Mouse (Mus musculus) small intestine, adult 2 months (tissue): Measurements from ENCODE around the gene Zfp553. TPM values are rescaled to one million over a fixed set of nuclear protein-coding genes. Genes with fewer than 3 reads are reported as not detected.

Source experiments
- H3K27ac ChIP-seq: fragments of 200-500 bp; 2 replicates; pipeline ENCODE4 v1.5.1; 2012; ENCODE audit warnings: low read depth, low read length, control low read depth, inconsistent platforms; ENCODE audit not compliant: insufficient read depth
- H3K27me3 ChIP-seq: fragments of 200-500 bp; 2 replicates; pipeline ENCODE4 v1.6.1; 2012; ENCODE audit warnings: mild to moderate bottlenecking, moderate library complexity, low read length, inconsistent platforms; ENCODE audit not compliant: control insufficient read depth, insufficient read depth
- H3K36me3 ChIP-seq: fragments of 200-500 bp; 2 replicates; pipeline ENCODE4 v1.6.1; 2012; ENCODE audit warnings: mild to moderate bottlenecking, low read length, control low read depth, inconsistent platforms; ENCODE audit not compliant: control insufficient read depth, insufficient read depth
- H3K4me1 ChIP-seq: fragments of 200-500 bp; 2 replicates; pipeline ENCODE4 v1.6.1; 2012; ENCODE audit warnings: low read length, inconsistent platforms, mixed read lengths; ENCODE audit not compliant: control insufficient read depth, insufficient read depth, insufficient read length
- H3K4me3 ChIP-seq: fragments of 200-500 bp; 2 replicates; pipeline ENCODE4 v1.5.1; 2012; ENCODE audit warnings: low read depth, mild to moderate bottlenecking, control low read depth, inconsistent platforms, low read length, moderate library complexity
- CTCF ChIP-seq: fragments of 200-500 bp; IDR thresholded peaks from 2 replicates; pipeline ENCODE4 v1.5.1; 2012; ENCODE audit warnings: low read depth, mild to moderate bottlenecking, control low read depth, inconsistent platforms, low read length, moderate library complexity, mixed read lengths; ENCODE audit not compliant: insufficient replicate concordance, insufficient read length; ENCODE audit errors: extremely low read depth
- POLR2A ChIP-seq: fragments of 200-500 bp; IDR thresholded peaks from 2 replicates; pipeline ENCODE4 v1.6.1; 2012; ENCODE audit warnings: low read depth, mild to moderate bottlenecking, control low read depth, inconsistent platforms, low read length, moderate library complexity
- WGBS: fragments of 180-500 bp; shearing (Covaris S2); methylation state at CpG from one replicate; pipeline ENCODE4 v1.1.7; 2018; 5-methylcytosine and 5-hydroxymethylcytosine counted together
- polyA plus RNA-seq: library from polyadenylated mRNA; depleted of rRNA; stranded (reverse); fragments of >200 nt; gene quantifications from 2 replicates; pipeline ENCODE4 v1.2.3, GENCODE M21; 2012

The Zfp553 gene
- polyA plus RNA-seq, 1 experiment = 8.1 TPM

DNA sequence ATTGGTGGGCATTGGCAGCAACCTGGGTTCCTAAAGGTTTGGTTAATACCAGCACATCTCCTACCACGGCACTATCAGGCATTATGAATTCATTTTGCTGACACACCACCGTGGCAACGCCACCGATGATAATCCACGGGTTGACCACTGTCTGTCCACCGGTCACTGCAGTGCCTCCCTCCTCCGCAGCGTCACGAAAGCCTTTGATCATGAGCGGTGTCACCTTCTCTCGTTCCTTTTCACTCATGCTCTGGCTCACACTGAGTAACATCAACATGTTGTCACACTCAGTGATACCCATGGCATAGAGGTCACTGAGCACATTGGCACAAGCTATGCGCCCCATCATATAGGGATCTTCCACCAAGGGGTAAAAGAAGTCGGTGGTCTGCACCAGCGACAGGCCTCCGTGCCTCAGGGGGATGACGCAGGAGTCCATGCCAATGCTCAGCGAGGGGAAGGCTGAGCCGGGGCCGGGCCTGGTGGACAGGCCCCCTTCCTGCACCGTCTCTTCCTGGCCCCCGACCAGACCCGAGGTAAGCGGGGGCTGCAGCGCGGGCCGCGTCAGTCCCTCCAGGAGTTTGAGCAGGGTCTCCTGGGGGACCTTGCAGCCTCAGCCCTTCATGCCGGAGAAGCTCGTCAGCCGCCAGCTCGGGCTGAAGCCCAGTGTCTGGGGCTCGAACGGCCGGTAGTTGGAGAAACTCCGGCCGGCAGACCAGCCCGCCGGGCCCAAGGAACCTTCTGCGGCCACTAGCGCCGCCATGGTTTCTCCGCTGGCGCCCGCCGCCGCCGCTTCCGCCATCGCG lies 40.5 kb downstream of the Zfp553 start:
- Histone ChIP-seq H3K4me1 (peaks cover 18% of the 10 kb centered on the region), H3K27me3 (no peaks in the 10 kb centered on the region), H3K4me3 (peak overlapping the region; percentile 90), H3K27ac (peak overlapping the region; percentile 50), H3K36me3 (peaks cover 13% of the 10 kb centered on the region; the same call in 1 of the 2 replicates)
- TF ChIP-seq CTCF (no peak), POLR2A (no peak)
- 4% methylated on average over 49 of the region's 50 CpGs for WGBS

DNA sequence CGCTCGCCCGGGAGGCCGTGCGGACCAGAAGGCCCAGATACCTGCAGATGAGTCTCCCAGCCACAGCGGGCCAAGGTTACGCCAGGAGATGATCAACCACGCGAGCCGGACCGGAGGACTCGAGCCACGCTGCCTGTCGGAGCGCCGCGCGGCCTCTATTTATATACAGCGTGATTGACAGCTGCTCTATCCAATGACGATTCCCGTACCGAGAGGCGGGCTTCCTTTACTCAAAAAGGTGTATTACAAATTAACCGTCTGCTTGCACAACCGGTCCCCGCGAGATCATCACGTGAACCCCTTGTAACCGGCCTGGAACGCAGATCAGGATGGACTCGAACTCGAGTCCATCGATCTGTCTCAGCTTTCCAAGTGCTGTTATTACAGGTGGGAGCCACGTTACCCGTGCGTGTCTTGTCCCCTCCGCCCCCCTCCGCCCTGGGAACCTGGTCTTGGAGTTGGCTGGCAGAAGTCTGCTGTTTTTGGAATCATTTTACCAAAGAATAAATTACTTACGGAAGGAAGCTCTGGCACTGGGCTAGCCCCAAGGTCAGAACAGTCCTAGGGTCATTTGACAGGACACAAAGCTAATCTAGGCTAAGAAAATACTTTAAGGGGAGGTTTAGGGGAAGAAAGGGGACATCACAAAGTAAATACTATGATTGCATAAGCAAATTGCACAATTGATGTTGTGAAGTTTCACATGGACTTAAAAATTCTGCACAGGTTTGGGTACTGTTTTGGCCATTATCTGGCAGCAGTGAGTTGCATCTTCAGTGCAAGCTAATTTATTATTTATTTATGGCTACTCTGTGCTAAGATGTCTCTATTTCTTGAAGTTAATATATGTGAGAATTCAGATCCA lies 41.3 kb downstream of the Zfp553 start, which contains the start of gene Sephs2:
Gene Sephs2 (minus strand): TSS at position 131 of the 865 bp plus-strand sequence.
- Histone ChIP-seq H3K4me3 (peak within 1 kb of the TSS; percentile 90), H3K27me3 (no peaks in the 10 kb centered on the region), H3K4me1 (peaks cover 23% of the 10 kb centered on the region), H3K36me3 (peaks cover 9% of the 10 kb centered on the region; the same call in 1 of the 2 replicates), H3K27ac (peak within 1 kb of the TSS; percentile 50)
- no peak for TF ChIP-seq CTCF
- peak; percentile 99 for TF ChIP-seq POLR2A
- 1% methylated on average over 39 of the region's 39 CpGs for WGBS

DNA sequence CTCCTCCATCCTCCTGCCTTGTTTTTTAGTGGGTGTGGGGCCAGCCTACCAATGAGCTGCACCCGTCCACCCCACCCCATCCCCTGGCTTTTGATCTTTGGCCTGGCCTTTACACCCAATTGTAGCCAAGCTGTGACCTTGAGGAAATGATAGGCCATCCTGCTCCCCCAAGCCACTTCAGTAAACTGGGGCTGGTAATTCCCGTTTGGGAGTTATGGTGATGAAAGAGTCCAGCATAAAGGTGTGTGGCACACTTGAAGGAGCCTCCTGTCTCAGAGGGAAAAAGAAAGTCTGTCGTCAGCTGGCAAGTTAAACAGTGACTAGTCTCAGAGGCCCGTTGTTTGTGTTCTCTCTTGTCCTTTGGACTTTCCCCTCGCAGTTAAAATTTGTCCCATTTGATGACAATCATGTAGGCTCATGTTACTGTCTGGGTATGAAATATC lies 43.7 kb downstream of the Zfp553 start:
- Histone ChIP-seq H3K36me3 (0 out of 2 replicates have a peak, but pooled peaks cover 3% of the 10 kb centered on the region), H3K27ac (peak overlapping the region; percentile 91), H3K4me1 (peaks cover 23% of the 10 kb centered on the region), H3K27me3 (no peaks in the 10 kb centered on the region), H3K4me3 (no peak overlapping the region)
- TF ChIP-seq CTCF (no peak), POLR2A (no peak)
- 31% methylated on average over 5 of the region's 5 CpGs for WGBS

DNA sequence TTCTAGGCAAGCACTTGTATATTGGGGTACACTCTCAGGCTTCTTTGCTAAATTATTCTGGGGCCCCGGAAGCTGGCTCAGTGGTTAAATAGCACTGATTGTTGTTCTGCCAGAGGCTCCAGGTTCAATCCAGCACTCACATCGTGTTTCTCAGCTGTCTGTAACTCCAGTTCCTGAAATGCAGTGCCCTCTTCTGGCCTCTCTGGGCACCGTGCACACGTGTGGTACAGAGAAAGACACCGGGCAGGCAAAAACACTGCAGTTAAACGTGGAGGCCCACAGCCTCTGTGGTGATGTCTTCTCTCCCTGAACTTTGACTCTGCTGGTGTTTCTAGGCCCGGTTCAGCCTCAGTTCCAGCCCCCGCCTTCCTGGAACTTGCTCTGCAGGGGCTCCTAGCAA lies 45.5 kb downstream of the Zfp553 start:
- 5% methylated on average over 8 of the region's 8 CpGs for WGBS
- no peaks in the 10 kb centered on the region for H3K36me3 ChIP-seq
- peak overlapping the region; percentile 91; the same call in 1 of the 2 replicates for H3K27ac ChIP-seq
- H3K27me3 ChIP-seq = no peaks in the 10 kb centered on the region
- TF ChIP-seq CTCF (peak; percentile 71; the same call in 1 of the 2 replicates), POLR2A (no peak)
- no peak overlapping the region for H3K4me3 ChIP-seq
- H3K4me1 ChIP-seq = peaks cover 23% of the 10 kb centered on the region

DNA sequence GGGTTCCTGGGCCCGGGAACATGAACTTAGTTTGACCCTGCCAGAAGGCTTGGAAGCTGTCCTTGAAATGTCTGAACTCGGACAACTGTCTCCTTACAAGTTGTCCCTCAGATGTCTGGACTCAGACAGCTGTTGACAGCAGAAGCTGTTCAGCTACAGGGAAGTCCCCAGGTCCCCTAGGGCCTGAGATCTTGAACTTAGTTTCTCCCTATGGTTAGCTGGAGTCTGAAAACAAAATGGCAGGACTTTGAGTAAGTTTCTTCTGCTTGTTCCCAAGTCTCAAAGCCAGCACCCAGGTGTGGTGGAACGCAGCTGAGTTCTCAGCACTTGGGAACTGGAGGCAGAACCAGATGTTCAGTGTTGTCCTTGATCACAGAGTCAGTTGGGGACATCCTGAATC lies 47.2 kb downstream of the Zfp553 start:
- no peak overlapping the region for H3K27ac ChIP-seq
- no peak for TF ChIP-seq POLR2A
- no peak for TF ChIP-seq CTCF
- no peak overlapping the region for H3K4me3 ChIP-seq
- H3K4me1 ChIP-seq = peaks cover 23% of the 10 kb centered on the region
- no peaks in the 10 kb centered on the region for H3K36me3 ChIP-seq
- no peaks in the 10 kb centered on the region for H3K27me3 ChIP-seq
- 68% methylated on average over 3 of the region's 3 CpGs for WGBS

DNA sequence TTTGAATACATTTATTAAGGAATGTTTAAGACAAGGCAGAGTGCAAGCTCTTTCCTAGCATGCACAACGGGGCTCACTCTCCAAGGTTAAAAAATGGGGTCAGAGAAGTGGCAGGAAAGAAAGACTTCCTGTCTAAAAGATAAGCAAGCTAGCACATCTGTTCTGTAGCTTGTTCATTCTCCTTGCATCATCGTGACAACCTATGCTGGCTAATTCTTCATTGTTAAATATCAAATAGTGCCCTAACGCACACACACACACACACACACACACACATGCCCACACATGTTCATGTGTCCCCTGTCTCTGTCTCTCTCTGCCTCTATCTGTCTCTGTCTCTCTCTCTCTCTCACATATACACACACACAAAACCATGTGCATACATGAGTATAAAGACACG lies 48.3 kb downstream of the Zfp553 start:
- Histone ChIP-seq H3K27ac (no peak overlapping the region), H3K4me3 (no peak overlapping the region), H3K4me1 (peaks cover 23% of the 10 kb centered on the region), H3K27me3 (no peaks in the 10 kb centered on the region), H3K36me3 (no peaks in the 10 kb centered on the region)
- TF ChIP-seq POLR2A (no peak), CTCF (no peak)
- 63% methylated on average over 4 of the region's 4 CpGs for WGBS

DNA sequence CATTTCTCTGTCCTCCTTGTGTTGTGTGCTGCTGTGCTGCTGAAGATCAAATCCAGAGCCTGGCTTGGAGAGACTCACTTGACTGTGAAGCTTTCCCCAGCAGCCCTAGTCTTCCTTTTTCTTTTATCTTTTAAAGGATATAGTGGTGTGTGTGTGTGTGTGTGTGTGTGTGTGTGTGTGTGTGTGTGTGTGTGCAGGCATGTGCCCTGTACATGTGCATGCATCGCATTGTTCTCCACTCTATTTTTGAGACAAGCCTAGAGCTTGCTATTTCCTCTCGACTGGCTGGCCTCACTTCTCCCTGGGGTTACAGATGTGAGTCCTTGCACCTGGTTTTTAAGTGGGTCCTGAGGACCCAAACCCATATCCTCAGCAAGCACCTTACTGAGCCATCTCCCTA lies 49.3 kb downstream of the Zfp553 start:
- Histone ChIP-seq H3K27ac (no peak overlapping the region), H3K27me3 (no peaks in the 10 kb centered on the region), H3K4me1 (peaks cover 19% of the 10 kb centered on the region), H3K36me3 (no peaks in the 10 kb centered on the region), H3K4me3 (no peak overlapping the region)
- no peak for TF ChIP-seq CTCF
- no peak for TF ChIP-seq POLR2A
- 65% methylated on average over 2 of the region's 2 CpGs for WGBS
